ENCODE assay signal across 18 mouse cellular contexts in the genomic region with DNA sequence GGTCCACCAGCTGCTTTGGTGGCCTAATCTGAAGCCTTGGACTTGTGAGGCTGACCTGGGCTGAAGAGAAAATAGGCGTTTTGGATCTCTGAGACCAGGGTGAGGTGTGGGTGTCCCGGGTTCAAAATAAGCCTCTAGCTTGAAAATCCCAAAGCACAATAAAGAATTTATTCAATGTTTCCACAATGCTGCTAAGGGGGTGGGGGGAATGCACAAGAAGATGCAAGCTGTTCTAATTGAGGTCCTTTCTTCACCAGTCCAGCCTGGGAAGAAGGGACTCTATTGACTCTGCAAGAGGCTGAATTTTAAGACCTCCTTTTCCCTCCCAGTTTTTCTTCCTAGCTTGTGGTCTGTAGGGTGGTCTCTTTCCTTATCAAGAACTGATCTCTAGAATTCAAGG. TPM values are rescaled to one million over a fixed set of nuclear protein-coding genes. Genes with fewer than 3 reads are reported as not detected.
"Had no signal": no experiment of that assay in that cellular context is flagged by ENCODE, and none has a peak within 500 bp of the region (broad histone marks: within the 10 kb centered on the region; RNA-seq: fewer than 3 reads in every experiment).

No protein-coding gene starts in this region.

- H3K27ac ChIP-seq: liver, embryonic 13.5 days; lung, embryonic 15.5 days; midbrain, embryonic 15.5 days; stomach, postnatal 0 days had no signal

- H3K4me1 ChIP-seq: liver, embryonic 13.5 days; lung, embryonic 15.5 days; midbrain, embryonic 15.5 days had no signal

- DNase-seq: kidney, adult 18-20 months; layer of hippocampus, postnatal 36 days; liver; liver, embryonic 13.5 days; liver, postnatal 0 days; lung, postnatal 14 days; right cerebral cortex, adult 18-20 months; right cerebral cortex, postnatal 25 days; thymus, postnatal 4 days had no signal

- H3K9ac ChIP-seq: liver, embryonic 13.5 days; liver, postnatal 0 days; lung, embryonic 15.5 days; midbrain, embryonic 15.5 days had no signal

- ATAC-seq: liver, postnatal 0 days; midbrain, embryonic 15.5 days had no signal

- H3K36me3 ChIP-seq: liver, embryonic 13.5 days; lung, embryonic 15.5 days; midbrain, embryonic 15.5 days had no signal

- H3K9me3 ChIP-seq: liver, embryonic 13.5 days; lung, embryonic 15.5 days; midbrain, embryonic 15.5 days had no signal

- H3K4me3 ChIP-seq: liver, embryonic 13.5 days; lung, embryonic 15.5 days; midbrain, embryonic 15.5 days had no signal

- H3K4me2 ChIP-seq: liver, embryonic 13.5 days; lung, embryonic 15.5 days; midbrain, embryonic 15.5 days had no signal

RNA-seq across cellular contexts. Expression of a gene that starts 3.4 kb away (rescaled TPM):
- total RNA-seq: layer of hippocampus, postnatal 36 days; left cerebral cortex, adult 8-10 months; left cerebral cortex, postnatal 25 days; monocyte, adult 5-6 weeks had no signal
- polyA plus RNA-seq: liver, embryonic 13.5 days; liver, postnatal 0 days; lung, embryonic 15.5 days; midbrain, embryonic 15.5 days; small intestine, adult 2 months; stomach, postnatal 0 days had no signal

RNA-seq across cellular contexts. Expression of a gene that starts 14.3 kb away (rescaled TPM):
- total RNA-seq: layer of hippocampus, postnatal 36 days; left cerebral cortex, adult 8-10 months; left cerebral cortex, postnatal 25 days; monocyte, adult 5-6 weeks had no signal
- polyA plus RNA-seq: intestine, embryonic 14.5 days; kidney, embryonic 14.5 days; liver, embryonic 13.5 days; liver, postnatal 0 days; lung, embryonic 15.5 days; midbrain, embryonic 15.5 days; small intestine, adult 2 months; stomach, postnatal 0 days had no signal

RNA-seq across cellular contexts. Expression of a gene that starts 15.7 kb away (rescaled TPM):
- total RNA-seq: layer of hippocampus, postnatal 36 days; left cerebral cortex, adult 8-10 months; left cerebral cortex, postnatal 25 days; monocyte, adult 5-6 weeks had no signal
- polyA plus RNA-seq: liver, embryonic 13.5 days; liver, postnatal 0 days; lung, embryonic 15.5 days; midbrain, embryonic 15.5 days; small intestine, adult 2 months; stomach, postnatal 0 days had no signal

RNA-seq across cellular contexts. Expression of a gene that starts 16.4 kb away (rescaled TPM):
- total RNA-seq: layer of hippocampus, postnatal 36 days; left cerebral cortex, adult 8-10 months; left cerebral cortex, postnatal 25 days; monocyte, adult 5-6 weeks had no signal
- polyA plus RNA-seq: liver, postnatal 0 days; midbrain, embryonic 15.5 days had no signal

RNA-seq across cellular contexts. Expression of a gene that starts 25.4 kb away (rescaled TPM):
- total RNA-seq: layer of hippocampus, postnatal 36 days; left cerebral cortex, adult 8-10 months; left cerebral cortex, postnatal 25 days; monocyte, adult 5-6 weeks had no signal
- polyA plus RNA-seq: liver, embryonic 13.5 days; liver, postnatal 0 days; lung, embryonic 15.5 days; midbrain, embryonic 15.5 days; stomach, postnatal 0 days had no signal
